Mouse (Mus musculus) hindbrain, embryonic 10.5 days (tissue): ENCODE measurements around the gene Hspa2. TPM values are rescaled to one million over a fixed set of nuclear protein-coding genes. Genes with fewer than 3 reads are reported as not detected.

ENCODE experiments used
- DNase-seq: peaks from one replicate; pipeline ENCODE4 v3.0.0-alpha.2; 2017; ENCODE audit warnings: low spot score
- H3K27ac ChIP-seq: fragments of 300-500 bp; sonication (generic); 2 replicates; pipeline ENCODE4 v1.5.1; 2016; ENCODE audit warnings: mild to moderate bottlenecking, moderate library complexity
- H3K27me3 ChIP-seq: fragments of 300-500 bp; sonication (generic); 2 replicates; pipeline ENCODE4 v1.6.1; 2016; ENCODE audit warnings: mild to moderate bottlenecking; ENCODE audit not compliant: poor library complexity, insufficient read depth, severe bottlenecking
- H3K36me3 ChIP-seq: fragments of 300-500 bp; sonication (generic); 2 replicates; pipeline ENCODE4 v1.6.1; 2016; ENCODE audit warnings: mild to moderate bottlenecking, moderate library complexity
- H3K4me1 ChIP-seq: fragments of 300-500 bp; sonication (generic); replicated peaks from 2 replicates; pipeline ENCODE4 v1.6.1; 2016; ENCODE audit warnings: mild to moderate bottlenecking
- H3K4me3 ChIP-seq: fragments of 300-500 bp; sonication (generic); 2 replicates; pipeline ENCODE4 v1.5.1; 2016; ENCODE audit warnings: mild to moderate bottlenecking, moderate library complexity
- H3K9me3 ChIP-seq: fragments of 300-500 bp; sonication (generic); 2 replicates; pipeline ENCODE4 v1.6.1; 2016; ENCODE audit warnings: mild to moderate bottlenecking, moderate library complexity
- WGBS: fragments of 180-500 bp; shearing (Covaris S2); methylation state at CpG from one replicate; pipeline ENCODE4 v1.1.7; 2016; 5-methylcytosine and 5-hydroxymethylcytosine counted together
- polyA plus RNA-seq: library from polyadenylated mRNA; unstranded; fragments of >200 nt; fragmentation: Nextera tagmentation; extraction: Ambion mirVana; gene quantifications from 2 replicates; pipeline ENCODE4 v1.2.1, GENCODE M21; 2016

The Hspa2 gene
- polyA plus RNA-seq, 1 experiment from 2014 or later: 9.5 TPM

GRCm38 (mm10) chr12:76370831-76371571 is 33.0 kb upstream of the Hspa2 start:
- Histone ChIP-seq H3K4me3 (peak overlapping the region; percentile 93), H3K27me3 (no peaks in the 10 kb centered on the region), H3K9me3 (no peaks in the 10 kb centered on the region), H3K4me1 (peaks cover 71% of the 10 kb centered on the region), H3K27ac (peak overlapping the region; percentile 100), H3K36me3 (no peaks in the 10 kb centered on the region)
- peak; percentile 84 for DNase-seq
- under 1% methylated on average over 63 of the region's 63 CpGs for WGBS

DNA sequence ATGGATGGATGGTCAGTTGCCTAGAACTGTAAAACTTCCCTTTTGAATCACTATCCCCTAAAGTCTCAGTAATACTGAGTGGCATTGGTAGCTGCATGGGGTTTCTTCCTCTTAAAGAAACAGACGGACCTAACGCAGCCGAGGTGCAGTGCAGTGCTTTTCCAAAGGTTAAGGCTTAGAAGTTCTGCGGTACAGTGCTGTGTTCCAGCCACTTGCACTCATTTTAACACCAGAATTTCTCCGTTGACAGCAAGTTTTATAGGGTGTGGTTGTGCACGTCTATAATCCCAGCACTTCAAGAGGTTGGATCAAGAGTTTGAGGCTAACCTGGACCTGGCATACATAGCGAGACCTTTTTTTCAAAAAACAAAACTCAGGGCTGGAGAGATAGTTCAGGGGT is 31.9 kb upstream of the Hspa2 start:
- Histone ChIP-seq H3K4me1 (peaks cover 66% of the 10 kb centered on the region), H3K4me3 (peak overlapping the region; percentile 93), H3K36me3 (no peaks in the 10 kb centered on the region), H3K27me3 (no peaks in the 10 kb centered on the region), H3K27ac (0 out of 2 replicates have a peak overlapping the region, but pooled peaks have one; percentile 6), H3K9me3 (no peaks in the 10 kb centered on the region)
- DNase-seq: no peak
- 53% methylated on average over 7 of the region's 7 CpGs for WGBS

DNA sequence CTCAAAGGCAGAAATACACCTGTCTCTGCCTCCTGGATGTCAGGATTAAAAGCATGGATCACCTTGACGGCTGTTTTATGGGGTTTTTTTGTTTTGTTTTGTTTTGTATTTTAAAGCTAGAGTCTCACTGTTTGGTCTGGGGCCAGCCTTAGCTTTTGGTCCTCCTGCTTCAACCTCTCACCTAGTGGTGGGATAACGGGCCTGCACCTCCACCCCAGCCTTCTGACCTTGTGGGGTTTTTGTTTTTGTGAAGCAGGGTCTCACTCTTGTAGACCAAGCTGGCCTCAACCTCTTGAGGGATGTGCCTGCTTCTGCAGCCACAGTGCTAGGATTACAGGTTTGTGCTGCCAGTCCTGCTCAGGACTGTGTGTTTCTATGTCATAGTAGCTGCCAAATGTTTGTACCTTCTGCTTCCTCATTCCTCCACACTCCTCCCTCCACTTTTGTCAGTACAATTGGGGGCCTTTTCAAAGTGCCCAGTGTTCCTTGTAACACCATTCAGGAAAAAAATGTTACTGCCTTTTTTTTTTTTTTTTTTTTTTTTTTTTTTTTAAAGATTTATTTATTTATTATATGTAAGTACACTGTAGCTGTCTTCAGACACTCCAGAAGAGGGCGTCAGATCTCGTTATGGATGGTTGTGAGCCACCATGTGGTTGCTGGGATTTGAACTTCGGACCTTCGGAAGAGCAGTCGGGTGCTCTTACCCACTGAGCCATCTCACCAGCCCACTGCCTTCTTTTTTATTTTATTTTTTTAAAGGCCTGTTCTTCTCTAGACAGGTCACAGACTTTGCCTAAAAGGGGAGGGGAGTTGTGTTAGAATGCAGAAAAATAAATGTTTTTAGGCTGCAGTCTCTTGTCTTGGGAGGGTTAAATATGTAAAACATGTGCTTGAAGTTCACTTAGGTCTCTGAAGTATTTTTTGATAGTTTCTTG is 30.8 kb upstream of the Hspa2 start:
- Histone ChIP-seq H3K4me1 (peaks cover 58% of the 10 kb centered on the region), H3K27me3 (no peaks in the 10 kb centered on the region), H3K36me3 (no peaks in the 10 kb centered on the region), H3K27ac (no peak overlapping the region), H3K9me3 (no peaks in the 10 kb centered on the region), H3K4me3 (peak overlapping the region; percentile 93; the same call in 1 of the 2 replicates)
- WGBS: 73% methylated on average over 6 of the region's 7 CpGs
- DNase-seq: no peak

- 73% methylated on average over 6 of the region's 6 CpGs for WGBS
- Histone ChIP-seq H3K4me3 (no peak overlapping the region), H3K27me3 (no peaks in the 10 kb centered on the region), H3K9me3 (no peaks in the 10 kb centered on the region), H3K27ac (peak overlapping the region; percentile 67), H3K36me3 (no peaks in the 10 kb centered on the region), H3K4me1 (peaks cover 49% of the 10 kb centered on the region)
- DNase-seq: no peak
These were observed 30.0 kb upstream of the Hspa2 start for GRCm38 (mm10) chr12:76373991-76374390.

DNA sequence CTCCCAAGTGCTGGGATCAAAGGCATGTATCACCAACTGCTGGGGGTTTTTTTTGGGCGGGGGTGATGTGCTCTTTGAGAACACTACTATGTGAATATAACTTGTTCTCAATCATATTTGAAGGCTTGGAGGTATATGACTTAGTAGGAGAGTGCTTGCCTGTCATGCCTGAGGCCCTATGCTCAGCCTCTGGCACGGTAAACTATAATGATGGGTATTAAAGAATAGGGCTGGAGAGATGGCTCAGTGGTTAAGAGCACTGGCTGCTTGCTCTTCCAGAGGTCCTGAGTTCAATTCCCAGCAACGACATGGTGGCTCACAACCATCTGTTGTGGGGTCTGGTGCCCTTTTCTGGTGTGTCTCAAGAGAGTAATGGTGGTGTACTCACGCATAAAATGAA is 29.1 kb upstream of the Hspa2 start:
- no peak for DNase-seq
- Histone ChIP-seq H3K27me3 (no peaks in the 10 kb centered on the region), H3K4me1 (peaks cover 44% of the 10 kb centered on the region), H3K27ac (no peak overlapping the region), H3K9me3 (no peaks in the 10 kb centered on the region), H3K36me3 (no peaks in the 10 kb centered on the region; the same call in 1 of the 2 replicates), H3K4me3 (no peak overlapping the region)
- WGBS: 79% methylated on average over 4 of the region's 4 CpGs

GRCm38 (mm10) chr12:76375506-76375905 is 28.5 kb upstream of the Hspa2 start:
- peaks cover 3% of the 10 kb centered on the region; the same call in 1 of the 2 replicates for H3K36me3 ChIP-seq
- peaks cover 41% of the 10 kb centered on the region for H3K4me1 ChIP-seq
- 93% methylated on average over 3 of the region's 3 CpGs for WGBS
- no peak overlapping the region for H3K4me3 ChIP-seq
- no peak overlapping the region for H3K27ac ChIP-seq
- no peak for DNase-seq
- no peaks in the 10 kb centered on the region for H3K9me3 ChIP-seq
- H3K27me3 ChIP-seq: no peaks in the 10 kb centered on the region

GRCm38 (mm10) chr12:76376649-76377048 is 27.3 kb upstream of the Hspa2 start:
- peak; percentile 16 for DNase-seq

GRCm38 (mm10) chr12:76377059-76377458 is 26.9 kb upstream of the Hspa2 start:
- no peak for DNase-seq
- no peaks in the 10 kb centered on the region for H3K9me3 ChIP-seq
- WGBS: 94% methylated on average over 6 of the region's 6 CpGs
- H3K27ac ChIP-seq: no peak overlapping the region
- H3K27me3 ChIP-seq: no peaks in the 10 kb centered on the region
- H3K4me1 ChIP-seq: peaks cover 31% of the 10 kb centered on the region
- H3K36me3 ChIP-seq: peaks cover 14% of the 10 kb centered on the region; the same call in 1 of the 2 replicates
- H3K4me3 ChIP-seq: no peak overlapping the region

More at GRCm38 (mm10) chr12:76376649-76377048, 27.3 kb upstream of the Hspa2 start:
- no peak overlapping the region for H3K27ac ChIP-seq
- no peak overlapping the region for H3K4me3 ChIP-seq
- no peaks in the 10 kb centered on the region for H3K27me3 ChIP-seq
- 45% methylated on average over 7 of the region's 7 CpGs for WGBS
- peaks cover 35% of the 10 kb centered on the region for H3K4me1 ChIP-seq
- H3K36me3 ChIP-seq: peaks cover 13% of the 10 kb centered on the region; the same call in 1 of the 2 replicates
- H3K9me3 ChIP-seq: no peaks in the 10 kb centered on the region

DNA sequence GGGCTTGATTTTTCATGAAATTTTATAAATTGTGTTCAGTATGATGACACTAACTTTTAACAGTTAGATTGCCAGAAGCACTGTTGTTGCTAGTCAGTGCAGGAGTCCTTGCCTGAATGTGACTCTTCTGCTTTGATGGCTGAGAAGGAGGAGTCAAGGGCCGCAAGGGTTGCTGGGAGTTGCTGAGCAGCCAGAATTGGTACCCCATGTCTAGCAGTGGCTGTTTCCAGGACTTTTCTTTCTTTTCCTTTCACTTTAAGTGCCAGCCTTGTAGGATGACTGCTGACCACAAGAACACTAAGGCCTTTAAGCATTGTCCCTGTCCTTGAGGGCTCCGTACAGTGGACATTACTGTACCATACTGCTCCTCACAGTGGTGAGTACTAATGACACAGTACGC is 26.2 kb upstream of the Hspa2 start:
- Histone ChIP-seq H3K36me3 (peaks cover 15% of the 10 kb centered on the region; the same call in 1 of the 2 replicates), H3K27me3 (no peaks in the 10 kb centered on the region), H3K4me3 (no peak overlapping the region), H3K27ac (no peak overlapping the region), H3K9me3 (no peaks in the 10 kb centered on the region), H3K4me1 (peaks cover 24% of the 10 kb centered on the region)
- WGBS: 94% methylated on average over 3 of the region's 3 CpGs
- DNase-seq: no peak

GRCm38 (mm10) chr12:76378556-76378955 is 25.4 kb upstream of the Hspa2 start:
- H3K27ac ChIP-seq: no peak overlapping the region

DNA sequence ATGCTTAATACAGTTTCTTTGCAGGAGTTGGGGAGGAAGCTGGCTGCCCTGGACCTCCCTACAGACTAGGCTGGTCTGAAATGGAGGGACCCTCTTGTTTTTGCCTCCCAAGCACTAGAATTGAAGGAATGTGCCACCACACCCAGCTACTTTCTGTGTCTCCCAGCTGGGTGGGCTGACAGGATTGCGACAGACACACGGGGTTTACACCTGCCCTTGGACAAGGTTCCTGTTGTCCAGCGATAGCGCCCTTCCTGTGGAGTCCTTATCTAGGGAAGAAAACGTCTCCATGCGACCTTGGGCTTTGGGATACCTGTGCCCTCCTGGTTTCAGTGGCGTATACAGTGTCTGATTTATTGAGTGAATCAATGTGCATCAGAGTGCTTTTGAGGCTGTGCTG is 23.8 kb upstream of the Hspa2 start:
- H3K27ac ChIP-seq: no peak overlapping the region
- no peaks in the 10 kb centered on the region for H3K9me3 ChIP-seq
- H3K4me3 ChIP-seq: no peak overlapping the region
- peaks cover 37% of the 10 kb centered on the region for H3K36me3 ChIP-seq
- no peaks in the 10 kb centered on the region for H3K27me3 ChIP-seq
- DNase-seq: no peak
- H3K4me1 ChIP-seq: 0 out of 2 replicates have a peak, but pooled peaks cover 7% of the 10 kb centered on the region
- 87% methylated on average over 7 of the region's 7 CpGs for WGBS

More at GRCm38 (mm10) chr12:76378556-76378955, 25.4 kb upstream of the Hspa2 start:
- no peaks in the 10 kb centered on the region for H3K9me3 ChIP-seq
- H3K36me3 ChIP-seq: peaks cover 23% of the 10 kb centered on the region; the same call in 1 of the 2 replicates
- DNase-seq: no peak
- H3K4me3 ChIP-seq: no peak overlapping the region
- peaks cover 21% of the 10 kb centered on the region; the same call in 1 of the 2 replicates for H3K4me1 ChIP-seq
- no peaks in the 10 kb centered on the region for H3K27me3 ChIP-seq
- 91% methylated on average over 5 of the region's 5 CpGs for WGBS

GRCm38 (mm10) chr12:76385342-76385741 is 18.6 kb upstream of the Hspa2 start:
- Histone ChIP-seq H3K27ac (no peak overlapping the region), H3K9me3 (no peaks in the 10 kb centered on the region), H3K4me3 (no peak overlapping the region), H3K36me3 (peaks cover 75% of the 10 kb centered on the region), H3K4me1 (no peaks in the 10 kb centered on the region), H3K27me3 (no peaks in the 10 kb centered on the region)
- 96% methylated on average over 8 of the region's 8 CpGs for WGBS
- DNase-seq: no peak
